Mouse (Mus musculus) neural tube, embryonic 11.5 days (tissue): ENCODE measurements around the gene Nkx2-9. TPM values are rescaled to one million over a fixed set of nuclear protein-coding genes. Genes with fewer than 3 reads are reported as not detected.
A peak's percentile ranks its signal among the peaks of the same experiment; 100 is the strongest.

ENCODE experiments used
- ATAC-seq: fragments of 200-750 bp; cut with Nextera tagmentation; 2 replicates; pipeline ENCODE4 v1.8.0; 2017; ENCODE audit warnings: moderate number of reproducible peaks, mild to moderate bottlenecking, moderate TSS enrichment, moderate library complexity; ENCODE audit not compliant: insufficient read depth, low FRiP score, low TSS enrichment
- DNase-seq: peaks from one replicate; pipeline ENCODE4 v3.0.0-alpha.2; 2015; ENCODE audit warnings: low spot score
- H3K27ac ChIP-seq: fragments of 300-500 bp; sonication (generic); 2 replicates; pipeline ENCODE4 v1.5.1; 2014; ENCODE audit warnings: low read depth, mild to moderate bottlenecking, low read length
- H3K27me3 ChIP-seq: fragments of 300-500 bp; sonication (generic); 2 replicates; pipeline ENCODE4 v1.6.1; 2014; ENCODE audit warnings: mild to moderate bottlenecking, low read length, mixed read lengths; ENCODE audit not compliant: control insufficient read depth, insufficient read depth
- H3K36me3 ChIP-seq: fragments of 300-500 bp; sonication (generic); 2 replicates; pipeline ENCODE4 v1.6.1; 2014; ENCODE audit warnings: mild to moderate bottlenecking, low read length, moderate library complexity, mixed read lengths; ENCODE audit not compliant: control insufficient read depth, insufficient read depth
- H3K4me1 ChIP-seq: fragments of 300-500 bp; sonication (generic); 2 replicates; pipeline ENCODE4 v1.6.1; 2014; ENCODE audit warnings: low read length, mixed read lengths; ENCODE audit not compliant: control insufficient read depth, insufficient read depth
- H3K4me2 ChIP-seq: fragments of 300-500 bp; sonication (generic); 2 replicates; pipeline ENCODE4 v1.6.1; 2014; ENCODE audit warnings: low read depth, mild to moderate bottlenecking, moderate library complexity
- H3K4me3 ChIP-seq: fragments of 300-500 bp; sonication (generic); 2 replicates; pipeline ENCODE4 v1.5.1; 2014; ENCODE audit warnings: low read depth, low read length
- H3K9ac ChIP-seq: fragments of 300-500 bp; sonication (generic); 2 replicates; pipeline ENCODE4 v1.6.1; 2014; ENCODE audit warnings: mild to moderate bottlenecking, low read length
- H3K9me3 ChIP-seq: fragments of 300-500 bp; sonication (generic); 2 replicates; pipeline ENCODE4 v1.6.1; 2016; ENCODE audit warnings: low read length; ENCODE audit not compliant: control insufficient read depth
- WGBS: fragments of 180-500 bp; shearing (Covaris S2); extraction: QIAGEN DNeasy Blood & Tissue Kit; methylation state at CpG from one replicate; pipeline ENCODE4 v1.1.7; 2014; 5-methylcytosine and 5-hydroxymethylcytosine counted together
- polyA plus RNA-seq: library from polyadenylated mRNA; unstranded; fragments of >200 nt; fragmentation: Nextera tagmentation; extraction: Ambion mirVana; gene quantifications from 2 replicates; pipeline ENCODE4 v1.2.1, GENCODE M21; 2014

The Nkx2-9 gene
- polyA plus RNA-seq, 1 experiment from 2014 or later = 0.85 TPM

GRCm38 (mm10) chr12:56612349-56612735 lies 742 bp downstream of the Nkx2-9 start:
- no peak for DNase-seq
- H3K27me3 ChIP-seq = peaks cover 94% of the 10 kb centered on the region
- no peak for ATAC-seq
- no peaks in the 10 kb centered on the region for H3K36me3 ChIP-seq
- no peak overlapping the region for H3K27ac ChIP-seq
- no peak overlapping the region; the same call in 1 of the 2 replicates for H3K4me3 ChIP-seq
- peaks cover 5% of the 10 kb centered on the region; the same call in 1 of the 2 replicates for H3K4me1 ChIP-seq
- no peak overlapping the region for H3K9ac ChIP-seq
- peak overlapping the region; percentile 41 for H3K4me2 ChIP-seq
- WGBS = under 1% methylated on average over 10 of the region's 10 CpGs
- H3K9me3 ChIP-seq = no peaks in the 10 kb centered on the region; the same call in 1 of the 2 replicates

- Histone ChIP-seq H3K9me3 (no peaks in the 10 kb centered on the region; the same call in 1 of the 2 replicates), H3K4me3 (peak overlapping the region; percentile 23), H3K4me2 (peak overlapping the region; percentile 41), H3K9ac (no peak overlapping the region), H3K27me3 (peaks cover 98% of the 10 kb centered on the region), H3K4me1 (peaks cover 5% of the 10 kb centered on the region; the same call in 1 of the 2 replicates), H3K27ac (no peak overlapping the region), H3K36me3 (no peaks in the 10 kb centered on the region)
- ATAC-seq (no peak), DNase-seq (peak; percentile 58)
- under 1% methylated on average over 57 of the region's 57 CpGs for WGBS
Observed at GRCm38 (mm10) chr12:56611504-56612348, 1.4 kb downstream of the Nkx2-9 start.

GRCm38 (mm10) chr12:56610851-56611250 lies 2.2 kb downstream of the Nkx2-9 start:
- no peak overlapping the region for H3K4me3 ChIP-seq
- no peak overlapping the region for H3K9ac ChIP-seq
- ATAC-seq (no peak), DNase-seq (peak; percentile 11)
- H3K36me3 ChIP-seq = no peaks in the 10 kb centered on the region
- peaks cover 99% of the 10 kb centered on the region for H3K27me3 ChIP-seq
- 6% methylated on average over 6 of the region's 6 CpGs for WGBS
- H3K4me2 ChIP-seq = no peak overlapping the region
- H3K4me1 ChIP-seq = peaks cover 5% of the 10 kb centered on the region; the same call in 1 of the 2 replicates
- no peaks in the 10 kb centered on the region; the same call in 1 of the 2 replicates for H3K9me3 ChIP-seq
- no peak overlapping the region for H3K27ac ChIP-seq

GRCm38 (mm10) chr12:56591722-56592121 lies 21.4 kb downstream of the Nkx2-9 start:
- ATAC-seq (no peak), DNase-seq (no peak)
- H3K27me3 ChIP-seq = peaks cover 3% of the 10 kb centered on the region; the same call in 1 of the 2 replicates
- no peak overlapping the region for H3K27ac ChIP-seq
- no peak overlapping the region for H3K4me2 ChIP-seq
- WGBS = 16% methylated on average over 4 of the region's 4 CpGs
- H3K36me3 ChIP-seq = no peaks in the 10 kb centered on the region
- H3K4me1 ChIP-seq = no peaks in the 10 kb centered on the region
- no peaks in the 10 kb centered on the region for H3K9me3 ChIP-seq
- no peak overlapping the region for H3K9ac ChIP-seq
- no peak overlapping the region for H3K4me3 ChIP-seq

GRCm38 (mm10) chr12:56587830-56588229 lies 25.3 kb downstream of the Nkx2-9 start:
- no peak for ATAC-seq

More at GRCm38 (mm10) chr12:56587830-56588229, 25.3 kb downstream of the Nkx2-9 start:
- H3K27ac ChIP-seq = no peak overlapping the region
- WGBS = 37% methylated on average over 6 of the region's 6 CpGs
- H3K27me3 ChIP-seq = no peaks in the 10 kb centered on the region
- H3K4me2 ChIP-seq = no peak overlapping the region
- H3K36me3 ChIP-seq = no peaks in the 10 kb centered on the region
- H3K9ac ChIP-seq = no peak overlapping the region
- no peaks in the 10 kb centered on the region for H3K9me3 ChIP-seq
- no peak for DNase-seq
- no peaks in the 10 kb centered on the region for H3K4me1 ChIP-seq
- no peak overlapping the region for H3K4me3 ChIP-seq

Other genes starting within 250 kb of the Nkx2-9 start
- gene Nkx2-1, start 76.4 kb downstream of the Nkx2-9 start, polyA plus RNA-seq = not detected in 2 replicates
- 3.7 and 4.8 TPM in 2 replicates for gene Pax9, start 78.5 kb upstream of the Nkx2-9 start, polyA plus RNA-seq